Comparison of ENCODE assay signal across 17 mouse cellular contexts in the genomic region with DNA sequence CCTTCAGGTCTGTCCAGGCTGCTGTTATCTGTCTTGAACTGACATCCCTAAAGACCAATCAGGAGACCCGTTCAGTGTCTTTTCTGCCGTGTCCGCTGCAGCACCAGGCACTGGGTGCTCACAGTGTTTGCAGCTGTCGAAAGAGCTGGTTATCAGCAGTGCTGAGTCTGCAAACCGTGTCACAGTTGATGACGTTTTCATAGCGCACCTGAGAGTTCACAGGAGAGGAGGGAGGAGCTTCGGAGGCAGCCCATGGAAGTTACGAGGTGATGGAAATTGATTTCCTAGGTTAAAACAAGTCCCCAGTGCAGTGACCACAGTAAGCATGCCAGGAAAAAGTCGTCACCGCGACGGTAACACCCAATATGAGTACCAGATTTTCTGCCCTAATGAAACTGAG.
DNase-seq lines count a peak whose midpoint lies in the region; ATAC-seq and TF ChIP-seq lines count a peak whose summit lies in the region.
"Had no signal": no experiment of that assay in that cellular context is flagged by ENCODE, and none has a peak within 500 bp of the region (broad histone marks: within the 10 kb centered on the region; RNA-seq: fewer than 3 reads in every experiment).

No protein-coding gene starts in this region.

- TF ChIP-seq EP300 in stomach, postnatal 0 days (optimal IDR thresholded peaks at IDR 0.05): no peak

- peaks cover 7% of the 10 kb centered on the region; the same call in 1 of the 2 replicates for H3K79me2 ChIP-seq in liver, adult 2 months (ENCODE audit: control insufficient read depth, insufficient read depth, low read length)

- no peak for TF ChIP-seq POLR2A in liver, adult 2 months (IDR thresholded peaks at IDR 0.05; ENCODE audit: extremely low read depth, insufficient read depth, low read length)

- peak overlapping the region; percentile 86; the same call in 1 of the 2 replicates for H3K27ac ChIP-seq in liver, adult 2 months (replicated peaks; ENCODE audit: insufficient read depth, low read depth, low read length)
- no peak overlapping the region for H3K27ac ChIP-seq in liver, embryonic 11.5 days (ENCODE audit: low read depth, low read length)
- no peak overlapping the region for H3K27ac ChIP-seq in intestine, postnatal 0 days (ENCODE audit: low read depth, low read length)
- no peak overlapping the region for H3K27ac ChIP-seq in liver, embryonic 16.5 days (ENCODE audit: low read length)
- no peak overlapping the region for H3K27ac ChIP-seq in stomach, postnatal 0 days (replicated peaks)
- H3K27ac ChIP-seq: forebrain, embryonic 12.5 days; heart, embryonic 15.5 days; hindbrain, postnatal 0 days; liver, embryonic 14.5 days; midbrain, embryonic 13.5 days had no signal

- TF ChIP-seq CTCF in liver, adult 2 months (IDR thresholded peaks at IDR 0.05; ENCODE audit: low read depth, low read length): no peak
- no peak for TF ChIP-seq CTCF in intestine, postnatal 0 days (IDR thresholded peaks at IDR 0.05; ENCODE audit: low read depth)
- no peak for TF ChIP-seq CTCF in stomach, postnatal 0 days (IDR thresholded peaks at IDR 0.05; ENCODE audit: low read depth)

- H3K36me3 ChIP-seq in liver, adult 2 months (ENCODE audit: control insufficient read depth, insufficient read depth, low read length): 0 out of 2 replicates have a peak, but pooled peaks cover 3% of the 10 kb centered on the region
- no peaks in the 10 kb centered on the region for H3K36me3 ChIP-seq in liver, embryonic 11.5 days (ENCODE audit: control insufficient read depth, insufficient read depth, low read length)
- peaks cover 9% of the 10 kb centered on the region; the same call in 1 of the 2 replicates for H3K36me3 ChIP-seq in intestine, postnatal 0 days (ENCODE audit: control insufficient read depth, insufficient read depth)
- no peaks in the 10 kb centered on the region for H3K36me3 ChIP-seq in liver, embryonic 16.5 days (ENCODE audit: control insufficient read depth, insufficient read depth)
- no peaks in the 10 kb centered on the region for H3K36me3 ChIP-seq in stomach, postnatal 0 days (ENCODE audit: control insufficient read depth, insufficient read depth, low read length)
- H3K36me3 ChIP-seq: midbrain, embryonic 13.5 days had no signal

- ATAC-seq in liver, embryonic 11.5 days (replicated peaks; ENCODE audit: low FRiP score): no peak
- ATAC-seq in intestine, postnatal 0 days: peak; percentile 78
- ATAC-seq in liver, embryonic 16.5 days (ENCODE audit: low read depth): peak; percentile 30; the same call in 1 of the 2 replicates
- peak; percentile 86 for ATAC-seq in stomach, postnatal 0 days (ENCODE audit: low FRiP score, low TSS enrichment)
- ATAC-seq: hindbrain, postnatal 0 days; midbrain, embryonic 13.5 days had no signal

- H3K9me3 ChIP-seq in liver, embryonic 11.5 days (ENCODE audit: control insufficient read depth, low read length): no peaks in the 10 kb centered on the region
- no peaks in the 10 kb centered on the region for H3K9me3 ChIP-seq in intestine, postnatal 0 days (ENCODE audit: control insufficient read depth)
- H3K9me3 ChIP-seq in liver, embryonic 16.5 days (replicated peaks; ENCODE audit: control insufficient read depth, low read length): no peaks in the 10 kb centered on the region
- no peaks in the 10 kb centered on the region for H3K9me3 ChIP-seq in stomach, postnatal 0 days (ENCODE audit: control insufficient read depth, low read length)
- H3K9me3 ChIP-seq: forebrain, embryonic 12.5 days; heart, embryonic 15.5 days; midbrain, embryonic 13.5 days had no signal

- H3K27me3 ChIP-seq in liver, adult 2 months (ENCODE audit: control insufficient read depth, insufficient read depth, low read length): no peaks in the 10 kb centered on the region
- no peaks in the 10 kb centered on the region for H3K27me3 ChIP-seq in liver, embryonic 11.5 days (replicated peaks; ENCODE audit: control insufficient read depth, insufficient read depth, low read length)
- no peaks in the 10 kb centered on the region for H3K27me3 ChIP-seq in intestine, postnatal 0 days (replicated peaks; ENCODE audit: control insufficient read depth, insufficient read depth, low read length)
- no peaks in the 10 kb centered on the region for H3K27me3 ChIP-seq in liver, embryonic 16.5 days (ENCODE audit: control insufficient read depth, insufficient read depth, low read depth, low read length)
- no peaks in the 10 kb centered on the region for H3K27me3 ChIP-seq in stomach, postnatal 0 days (ENCODE audit: control insufficient read depth, insufficient read depth, low read length)
- H3K27me3 ChIP-seq: forebrain, embryonic 12.5 days; heart, embryonic 15.5 days; midbrain, embryonic 13.5 days had no signal

- WGBS in liver, adult 2 months: 25% methylated on average over 13 of the region's 13 CpGs
- WGBS in liver, embryonic 11.5 days: 67% methylated on average over 13 of the region's 13 CpGs
- 57% methylated on average over 13 of the region's 13 CpGs for WGBS in intestine, postnatal 0 days
- 59% methylated on average over 13 of the region's 13 CpGs for WGBS in liver, embryonic 16.5 days (ENCODE audit: insufficient replicate concordance)
- 71% methylated on average over 13 of the region's 13 CpGs for WGBS in stomach, postnatal 0 days

- peak; percentile 100 for DNase-seq in liver, adult 2 months (ENCODE audit: extremely low read depth, low read depth, low spot score)
- DNase-seq in liver, embryonic 11.5 days (ENCODE audit: low spot score): no peak
- DNase-seq in stomach, postnatal 0 days (ENCODE audit: low spot score): peak; percentile 68
- no peak for DNase-seq in urinary bladder, adult 2 months (ENCODE audit: low spot score)
- no peak for DNase-seq in retina, postnatal 1 day
- DNase-seq: cerebellum, adult 8-10 months; heart, postnatal 4 days; kidney, adult 9 months; kidney, postnatal 36 days; lung, postnatal 14 days had no signal

- H3K4me1 ChIP-seq in liver, adult 2 months (ENCODE audit: control insufficient read depth, insufficient read depth, low read length): peaks cover 32% of the 10 kb centered on the region
- H3K4me1 ChIP-seq in liver, embryonic 11.5 days (replicated peaks; ENCODE audit: control insufficient read depth, insufficient read depth, low read length): peaks cover 19% of the 10 kb centered on the region
- peaks cover 6% of the 10 kb centered on the region; the same call in 1 of the 2 replicates for H3K4me1 ChIP-seq in intestine, postnatal 0 days (replicated peaks; ENCODE audit: control insufficient read depth, insufficient read depth, low read length)
- H3K4me1 ChIP-seq in liver, embryonic 16.5 days (ENCODE audit: control insufficient read depth, low read depth, low read length): peaks cover under 1% of the 10 kb centered on the region; the same call in 1 of the 2 replicates
- peaks cover 3% of the 10 kb centered on the region; the same call in 1 of the 2 replicates for H3K4me1 ChIP-seq in stomach, postnatal 0 days (replicated peaks; ENCODE audit: control insufficient read depth, insufficient read depth)

- H3K9ac ChIP-seq in liver, adult 2 months (ENCODE audit: low read depth, low read length): no peak overlapping the region; the same call in 1 of the 2 replicates
- no peak overlapping the region for H3K9ac ChIP-seq in liver, embryonic 11.5 days (ENCODE audit: low read depth, low read length)
- H3K9ac ChIP-seq in intestine, postnatal 0 days (ENCODE audit: low read depth, low read length): no peak overlapping the region
- no peak overlapping the region for H3K9ac ChIP-seq in liver, embryonic 16.5 days (ENCODE audit: low read depth, low read length)
- no peak overlapping the region for H3K9ac ChIP-seq in stomach, postnatal 0 days (ENCODE audit: low read length)
- H3K9ac ChIP-seq: forebrain, embryonic 12.5 days; heart, embryonic 15.5 days; liver, embryonic 14.5 days; midbrain, embryonic 13.5 days had no signal

- H3K4me3 ChIP-seq in liver, adult 2 months (ENCODE audit: insufficient read depth, low read depth, low read length): no peak overlapping the region
- no peak overlapping the region for H3K4me3 ChIP-seq in liver, embryonic 11.5 days (ENCODE audit: low read depth, low read length)
- no peak overlapping the region for H3K4me3 ChIP-seq in intestine, postnatal 0 days (ENCODE audit: low read depth, low read length)
- no peak overlapping the region for H3K4me3 ChIP-seq in liver, embryonic 16.5 days (ENCODE audit: low read depth, low read length)
- H3K4me3 ChIP-seq in stomach, postnatal 0 days (ENCODE audit: low read depth, low read length): no peak overlapping the region
- H3K4me3 ChIP-seq: forebrain, embryonic 12.5 days; heart, embryonic 15.5 days; midbrain, embryonic 13.5 days had no signal

- H3K4me2 ChIP-seq in liver, embryonic 11.5 days: no peak overlapping the region
- no peak overlapping the region for H3K4me2 ChIP-seq in intestine, postnatal 0 days (replicated peaks; ENCODE audit: low read depth)
- no peak overlapping the region for H3K4me2 ChIP-seq in liver, embryonic 16.5 days (ENCODE audit: low read depth, low read length)
- no peak overlapping the region for H3K4me2 ChIP-seq in stomach, postnatal 0 days (replicated peaks; ENCODE audit: low read depth)
- H3K4me2 ChIP-seq: forebrain, embryonic 12.5 days; heart, embryonic 15.5 days; midbrain, embryonic 13.5 days had no signal

Comparison
In these comparisons a context has a peak if more than half of its experiments do, and no peak if none do; other contexts are left out.
1. DNase-seq: peak in liver, adult 2 months (single experiment) and stomach, postnatal 0 days (single experiment); none in liver, embryonic 11.5 days (single experiment), urinary bladder, adult 2 months (single experiment) and retina, postnatal 1 day (single experiment).